Mouse (Mus musculus) ES-E14 (cell line): ENCODE results near the gene Rsad1.

Experiments used
- CHD2 ChIP-seq: IDR thresholded peaks from 2 replicates; pipeline ENCODE4 v1.6.1; 2014; ENCODE audit warnings: mild to moderate bottlenecking, low read depth, low read length, inconsistent platforms
- HCFC1 ChIP-seq: IDR thresholded peaks from 2 replicates; pipeline ENCODE4 v1.6.1; 2012; ENCODE audit warnings: low read length, inconsistent platforms, borderline replicate concordance; ENCODE audit not compliant: insufficient read depth
- MAFK ChIP-seq: IDR thresholded peaks from 2 replicates; pipeline ENCODE4 v1.6.1; 2014; ENCODE audit warnings: mild to moderate bottlenecking, low read depth, low read length, inconsistent platforms; ENCODE audit not compliant: insufficient read depth
- ZC3H11A ChIP-seq: IDR thresholded peaks from 2 replicates; pipeline ENCODE4 v1.6.1; 2012; ENCODE audit warnings: low read depth, mild to moderate bottlenecking, inconsistent platforms, low read length, borderline replicate concordance
- ZNF384 ChIP-seq: IDR thresholded peaks from 2 replicates; pipeline ENCODE4 v1.6.1; 2012; ENCODE audit warnings: low read depth, low read length, inconsistent platforms

DNA sequence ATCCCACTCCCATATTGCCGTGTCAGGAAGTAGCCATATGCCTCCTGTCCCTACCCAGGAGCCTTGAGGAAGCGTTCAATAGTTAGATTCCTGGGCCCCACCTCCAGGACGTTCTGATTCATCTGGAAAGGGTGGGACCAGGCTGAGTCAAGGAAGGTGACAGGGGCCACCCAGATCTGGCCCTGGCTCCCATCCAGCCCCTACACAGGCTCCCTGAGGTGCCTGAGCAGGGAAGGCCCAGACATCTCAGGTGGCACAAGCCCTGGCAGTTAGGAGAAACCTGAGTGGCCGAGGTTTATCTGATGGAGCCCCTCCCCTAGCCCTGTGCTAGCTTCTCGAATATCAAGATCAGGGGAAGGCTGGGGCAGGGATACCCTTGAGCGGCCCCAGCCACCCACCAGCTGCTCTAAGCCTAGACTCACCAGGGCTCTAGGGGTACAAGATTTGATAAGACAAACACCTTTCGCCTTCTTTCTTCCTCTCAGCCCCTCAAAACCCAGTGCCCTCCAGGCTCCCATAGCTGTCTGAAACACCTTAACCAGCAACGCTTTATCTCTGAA, 10.2 kb downstream of the Rsad1 start:
- TF ChIP-seq CHD2, result no peak
- no peak for TF ChIP-seq ZC3H11A
- TF ChIP-seq ZNF384, result no peak
- TF ChIP-seq MAFK, result no peak
- no peak for TF ChIP-seq HCFC1
